Mouse (Mus musculus): ENCODE measurements around the gene Acap1. TPM values are rescaled to one million over a fixed set of nuclear protein-coding genes. Genes with fewer than 3 reads are reported as not detected.

The Acap1 gene
- polyA plus RNA-seq, 1 experiment from 2014 or later = 6.8 TPM

- Histone ChIP-seq H3K9ac (ENCODE audit: low read depth, low read length) (no peak overlapping the region), H3K4me2 (ENCODE audit: low read depth, low read length) (no peak overlapping the region), H3K4me1 (ENCODE audit: control insufficient read depth, low read depth, low read length) (peaks cover 43% of the 10 kb centered on the region), H3K9me3 (replicated peaks; ENCODE audit: control insufficient read depth, low read length) (no peaks in the 10 kb centered on the region), H3K27me3 (ENCODE audit: control insufficient read depth, insufficient read depth, low read depth, low read length) (peaks cover 53% of the 10 kb centered on the region), H3K4me3 (ENCODE audit: low read depth, low read length) (no peak overlapping the region), H3K36me3 (ENCODE audit: control insufficient read depth, insufficient read depth) (0 out of 2 replicates have a peak, but pooled peaks cover 2% of the 10 kb centered on the region), H3K27ac (ENCODE audit: low read length) (no peak overlapping the region)
- no peak for ATAC-seq (ENCODE audit: low read depth)
- WGBS (ENCODE audit: insufficient replicate concordance) = 23% methylated on average over 9 of the region's 9 CpGs
These were observed 59.9 kb downstream of the Acap1 start for GRCm38 (mm10) chr11:69835326-69835965.

GRCm38 (mm10) chr11:69834001-69834549 is 61.3 kb downstream of the Acap1 start:
- H3K4me1 ChIP-seq (ENCODE audit: control insufficient read depth, low read depth, low read length) = peaks cover 37% of the 10 kb centered on the region
- WGBS (ENCODE audit: insufficient replicate concordance) = 3% methylated on average over 45 of the region's 48 CpGs

GRCm38 (mm10) chr11:69833554-69833953 is 61.8 kb downstream of the Acap1 start:
- peak overlapping the region; percentile 66 for H3K9ac ChIP-seq (ENCODE audit: low read depth, low read length)
- no peaks in the 10 kb centered on the region for H3K36me3 ChIP-seq (ENCODE audit: control insufficient read depth, insufficient read depth)
- no peak overlapping the region for H3K27ac ChIP-seq (ENCODE audit: low read length)
- H3K4me3 ChIP-seq (ENCODE audit: low read depth, low read length) = peak overlapping the region; percentile 47
- ATAC-seq (ENCODE audit: low read depth) = no peak
- H3K4me1 ChIP-seq (ENCODE audit: control insufficient read depth, low read depth, low read length) = peaks cover 37% of the 10 kb centered on the region
- WGBS (ENCODE audit: insufficient replicate concordance) = 32% methylated on average over 8 of the region's 8 CpGs
- no peaks in the 10 kb centered on the region for H3K9me3 ChIP-seq (replicated peaks; ENCODE audit: control insufficient read depth, low read length)
- peaks cover 53% of the 10 kb centered on the region for H3K27me3 ChIP-seq (ENCODE audit: control insufficient read depth, insufficient read depth, low read depth, low read length)
- peak overlapping the region; percentile 78 for H3K4me2 ChIP-seq (ENCODE audit: low read depth, low read length)

More at GRCm38 (mm10) chr11:69834001-69834549, 61.3 kb downstream of the Acap1 start:
- peak overlapping the region; percentile 47 for H3K4me3 ChIP-seq (ENCODE audit: low read depth, low read length)
- peak overlapping the region; percentile 78 for H3K4me2 ChIP-seq (ENCODE audit: low read depth, low read length)
- peaks cover 53% of the 10 kb centered on the region for H3K27me3 ChIP-seq (ENCODE audit: control insufficient read depth, insufficient read depth, low read depth, low read length)
- peak overlapping the region; percentile 66 for H3K9ac ChIP-seq (ENCODE audit: low read depth, low read length)
- H3K9me3 ChIP-seq (replicated peaks; ENCODE audit: control insufficient read depth, low read length) = no peaks in the 10 kb centered on the region
- no peaks in the 10 kb centered on the region for H3K36me3 ChIP-seq (ENCODE audit: control insufficient read depth, insufficient read depth)
- 0 out of 2 replicates have a peak overlapping the region, but pooled peaks have one; percentile 3 for H3K27ac ChIP-seq (ENCODE audit: low read length)
- ATAC-seq (ENCODE audit: low read depth) = peak; percentile 20

Small RNA genes within 50 kb of the gene (microRNA-seq; reads per million reads assigned to microRNA genes)
- not detected for gene Mir6924

Other genes starting within 250 kb of the Acap1 start
- gene Sox15, start 240.2 kb downstream of the Acap1 start, polyA plus RNA-seq (2015; fragmentation: Nextera tagmentation; extraction: Ambion mirVana) = 0.11 TPM in 1 of 2 replicates, not detected in the other
- gene Mpdu1, start 232.9 kb downstream of the Acap1 start, polyA plus RNA-seq (2015; fragmentation: Nextera tagmentation; extraction: Ambion mirVana) = 34.5 and 35.0 TPM in 2 replicates
- 32.0 and 35.4 TPM in 2 replicates for gene Cd68, start 229.4 kb downstream of the Acap1 start, polyA plus RNA-seq (2015; fragmentation: Nextera tagmentation; extraction: Ambion mirVana)
- 223 and 225 TPM in 2 replicates for gene Eif4a1, start 223.1 kb downstream of the Acap1 start, polyA plus RNA-seq (2015; fragmentation: Nextera tagmentation; extraction: Ambion mirVana)
- gene Senp3, start 213.5 kb downstream of the Acap1 start, polyA plus RNA-seq (2015; fragmentation: Nextera tagmentation; extraction: Ambion mirVana) = 22.7 and 24.9 TPM in 2 replicates
- 0.17 and 0.40 TPM in 2 replicates for gene Tnfsf13, start 209.8 kb downstream of the Acap1 start, polyA plus RNA-seq (2015; fragmentation: Nextera tagmentation; extraction: Ambion mirVana)
- 2.5 and 2.8 TPM in 2 replicates for gene Tnfsf12, start 199.7 kb downstream of the Acap1 start, polyA plus RNA-seq (2015; fragmentation: Nextera tagmentation; extraction: Ambion mirVana)
- gene Tnfsfm13, start 199.4 kb downstream of the Acap1 start, polyA plus RNA-seq (2015; fragmentation: Nextera tagmentation; extraction: Ambion mirVana) = 0.95 and 1.1 TPM in 2 replicates
- gene Polr2a, start 136.9 kb downstream of the Acap1 start, polyA plus RNA-seq (2015; fragmentation: Nextera tagmentation; extraction: Ambion mirVana) = 11.1 and 11.9 TPM in 2 replicates
- gene Slc35g3, start 133.6 kb downstream of the Acap1 start, polyA plus RNA-seq (2015; fragmentation: Nextera tagmentation; extraction: Ambion mirVana) = 0.07 TPM in 1 of 2 replicates, not detected in the other
- gene Zbtb4, start 129.6 kb downstream of the Acap1 start, polyA plus RNA-seq (2015; fragmentation: Nextera tagmentation; extraction: Ambion mirVana) = 0.61 and 0.81 TPM in 2 replicates
- 0.61 and 0.96 TPM in 2 replicates for gene Chrnb1, start 99.6 kb downstream of the Acap1 start, polyA plus RNA-seq (2015; fragmentation: Nextera tagmentation; extraction: Ambion mirVana)
- 0.19 and 0.21 TPM in 2 replicates for gene Fgf11, start 93.7 kb downstream of the Acap1 start, polyA plus RNA-seq (2015; fragmentation: Nextera tagmentation; extraction: Ambion mirVana)
- gene Tmem102, start 89.9 kb downstream of the Acap1 start, polyA plus RNA-seq (2015; fragmentation: Nextera tagmentation; extraction: Ambion mirVana) = 0.62 and 1.0 TPM in 2 replicates
- not detected in 2 replicates for gene Gm39566, start 80.2 kb downstream of the Acap1 start, polyA plus RNA-seq (2015; fragmentation: Nextera tagmentation; extraction: Ambion mirVana)
- not detected in 2 replicates for gene Spem2, start 77.1 kb downstream of the Acap1 start, polyA plus RNA-seq (2015; fragmentation: Nextera tagmentation; extraction: Ambion mirVana)
- not detected in 2 replicates for gene Spem1, start 73.4 kb downstream of the Acap1 start, polyA plus RNA-seq (2015; fragmentation: Nextera tagmentation; extraction: Ambion mirVana)
- gene Nlgn2, start 57.8 kb downstream of the Acap1 start, polyA plus RNA-seq (2015; fragmentation: Nextera tagmentation; extraction: Ambion mirVana) = 0.66 and 0.83 TPM in 2 replicates
- gene Tmem256, start 57.0 kb downstream of the Acap1 start, polyA plus RNA-seq (2015; fragmentation: Nextera tagmentation; extraction: Ambion mirVana) = 404 and 413 TPM in 2 replicates
- 22.0 and 27.8 TPM in 2 replicates for gene Plscr3, start 49.2 kb downstream of the Acap1 start, polyA plus RNA-seq (2015; fragmentation: Nextera tagmentation; extraction: Ambion mirVana)
- gene Tnk1, start 36.8 kb downstream of the Acap1 start, polyA plus RNA-seq (2015; fragmentation: Nextera tagmentation; extraction: Ambion mirVana) = 0.74 and 0.96 TPM in 2 replicates
- not detected in 2 replicates for gene Tmem95, start 17.5 kb downstream of the Acap1 start, polyA plus RNA-seq (2015; fragmentation: Nextera tagmentation; extraction: Ambion mirVana)
- 1.3 and 1.4 TPM in 2 replicates for gene Kctd11, start 14.1 kb downstream of the Acap1 start, polyA plus RNA-seq (2015; fragmentation: Nextera tagmentation; extraction: Ambion mirVana)
- gene 2810408A11Rik, start 5.4 kb upstream of the Acap1 start, polyA plus RNA-seq (2015; fragmentation: Nextera tagmentation; extraction: Ambion mirVana) = 0.46 and 0.76 TPM in 2 replicates
- 2.2 and 2.6 TPM in 2 replicates for gene Neurl4, start 5.5 kb upstream of the Acap1 start, polyA plus RNA-seq (2015; fragmentation: Nextera tagmentation; extraction: Ambion mirVana)
- gene Gps2, start 18.3 kb upstream of the Acap1 start, polyA plus RNA-seq (2015; fragmentation: Nextera tagmentation; extraction: Ambion mirVana) = 81.1 and 83.1 TPM in 2 replicates
- gene Eif5a, start 26.4 kb upstream of the Acap1 start, polyA plus RNA-seq (2015; fragmentation: Nextera tagmentation; extraction: Ambion mirVana) = 1,065 and 1,134 TPM in 2 replicates
- gene Ybx2, start 40.3 kb upstream of the Acap1 start, polyA plus RNA-seq (2015; fragmentation: Nextera tagmentation; extraction: Ambion mirVana) = 0.18 TPM in 1 of 2 replicates, not detected in the other
- 18.4 and 22.6 TPM in 2 replicates for gene Slc2a4, start 52.6 kb upstream of the Acap1 start, polyA plus RNA-seq (2015; fragmentation: Nextera tagmentation; extraction: Ambion mirVana)
- 5.4 and 11.7 TPM in 2 replicates for gene Cldn7, start 69.2 kb upstream of the Acap1 start, polyA plus RNA-seq (2015; fragmentation: Nextera tagmentation; extraction: Ambion mirVana)
- gene Ctdnep1, start 85.6 kb upstream of the Acap1 start, polyA plus RNA-seq (2015; fragmentation: Nextera tagmentation; extraction: Ambion mirVana) = 7.1 and 7.3 TPM in 2 replicates
- 55.1 and 57.2 TPM in 2 replicates for gene Elp5, start 87.0 kb upstream of the Acap1 start, polyA plus RNA-seq (2015; fragmentation: Nextera tagmentation; extraction: Ambion mirVana)
- 255 and 280 TPM in 2 replicates for gene Gabarap, start 95.6 kb upstream of the Acap1 start, polyA plus RNA-seq (2015; fragmentation: Nextera tagmentation; extraction: Ambion mirVana)
- gene Phf23, start 100.2 kb upstream of the Acap1 start, polyA plus RNA-seq (2015; fragmentation: Nextera tagmentation; extraction: Ambion mirVana) = 17.5 and 18.2 TPM in 2 replicates
- 4.4 and 5.1 TPM in 2 replicates for gene Dvl2, start 105.1 kb upstream of the Acap1 start, polyA plus RNA-seq (2015; fragmentation: Nextera tagmentation; extraction: Ambion mirVana)
- 127 and 138 TPM in 2 replicates for gene Acadvl, start 119.9 kb upstream of the Acap1 start, polyA plus RNA-seq (2015; fragmentation: Nextera tagmentation; extraction: Ambion mirVana)
- gene Dlg4, start 121.4 kb upstream of the Acap1 start, polyA plus RNA-seq (2015; fragmentation: Nextera tagmentation; extraction: Ambion mirVana) = 0.40 and 0.53 TPM in 2 replicates
- gene Asgr1, start 158.5 kb upstream of the Acap1 start, polyA plus RNA-seq (2015; fragmentation: Nextera tagmentation; extraction: Ambion mirVana) = 5.0 and 6.0 TPM in 2 replicates
- 12.9 and 13.1 TPM in 2 replicates for gene Asgr2, start 197.1 kb upstream of the Acap1 start, polyA plus RNA-seq (2015; fragmentation: Nextera tagmentation; extraction: Ambion mirVana)
- gene Mgl2, start 234.8 kb upstream of the Acap1 start, polyA plus RNA-seq (2015; fragmentation: Nextera tagmentation; extraction: Ambion mirVana) = 2.5 and 3.0 TPM in 2 replicates